Mouse (Mus musculus) induced T-regulatory cell, adult 2 months (primary cell): ENCODE measurements around the gene Rai14.
"Not testable (repeated sequence)": the region's sequence is repeated elsewhere in the genome, so short reads cannot be mapped to it uniquely, and the experiment has no call there.

Source experiments
- DNase-seq: peaks from one replicate; pipeline ENCODE4 v3.0.0-alpha.2; 2012; ENCODE audit warnings: low read depth

Rai14 gene

DNA sequence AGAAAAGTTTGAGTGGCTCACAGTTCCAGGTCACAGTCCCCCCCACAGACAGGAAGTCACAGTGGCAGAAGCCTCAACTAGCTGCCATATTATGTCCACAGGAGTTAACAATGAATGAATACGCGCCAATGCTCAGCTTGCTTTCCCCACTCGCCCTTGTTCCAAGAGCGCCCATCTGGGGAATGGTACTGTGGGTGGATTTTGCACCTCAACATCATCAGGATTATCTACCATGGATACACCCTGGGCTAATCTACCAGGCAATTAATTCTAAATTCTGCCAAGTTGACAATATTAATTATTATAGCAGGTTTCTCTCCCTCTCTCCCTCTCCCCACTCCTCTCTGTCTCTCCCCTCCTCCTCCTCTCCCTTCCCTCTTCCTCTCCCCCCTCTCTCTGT lies 105.3 kb downstream of the Rai14 start:
- DNase-seq, result no peak

DNA sequence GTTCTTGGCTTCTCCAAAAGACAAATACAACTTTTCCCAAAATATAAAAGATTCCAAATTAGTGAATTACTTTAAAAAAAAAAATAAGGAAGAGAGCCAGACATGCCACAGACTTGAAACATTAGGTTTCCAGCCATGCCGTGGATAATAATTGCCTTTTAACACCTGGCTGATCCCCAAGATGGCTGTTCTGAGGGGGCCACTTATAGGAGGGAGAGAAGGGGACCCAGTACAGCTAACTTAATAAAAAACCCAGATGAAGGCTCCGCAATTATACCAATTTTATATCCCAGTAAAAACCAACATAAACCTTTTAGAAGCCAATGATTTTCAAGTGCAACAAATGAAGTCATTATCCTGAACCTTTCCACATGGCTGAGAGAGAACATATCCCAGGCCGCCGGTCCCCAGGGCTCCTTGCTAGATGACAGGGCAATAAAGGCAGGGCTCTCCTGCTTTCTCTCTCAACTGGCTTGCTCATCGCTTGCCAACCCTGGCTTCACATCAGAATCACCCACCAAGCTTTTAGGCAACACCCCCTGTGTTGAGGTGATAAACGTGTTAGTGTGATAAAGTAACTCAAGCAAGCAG lies 105.8 kb downstream of the Rai14 start:
- no peak for DNase-seq

DNA sequence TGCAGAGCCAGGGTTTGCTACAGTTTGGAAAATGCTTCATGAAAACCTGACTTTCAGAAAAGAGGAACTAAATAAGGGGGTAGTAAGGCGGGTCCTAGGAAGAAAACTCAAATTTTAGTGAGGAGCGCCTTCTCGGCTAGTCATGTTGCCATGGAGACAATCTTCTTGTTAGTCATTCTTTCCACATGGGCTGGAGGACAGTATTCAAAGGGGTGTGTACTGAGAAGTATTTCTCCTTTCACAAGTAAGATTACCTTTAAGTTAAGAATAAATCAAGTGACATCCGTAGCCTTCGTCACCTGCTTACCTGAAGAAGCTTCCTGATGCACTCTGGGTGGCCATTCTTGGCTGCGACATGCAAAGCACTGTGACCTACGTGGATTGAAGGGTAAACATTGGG lies 115.0 kb downstream of the Rai14 start:
- DNase-seq, result peak; percentile 39

DNA sequence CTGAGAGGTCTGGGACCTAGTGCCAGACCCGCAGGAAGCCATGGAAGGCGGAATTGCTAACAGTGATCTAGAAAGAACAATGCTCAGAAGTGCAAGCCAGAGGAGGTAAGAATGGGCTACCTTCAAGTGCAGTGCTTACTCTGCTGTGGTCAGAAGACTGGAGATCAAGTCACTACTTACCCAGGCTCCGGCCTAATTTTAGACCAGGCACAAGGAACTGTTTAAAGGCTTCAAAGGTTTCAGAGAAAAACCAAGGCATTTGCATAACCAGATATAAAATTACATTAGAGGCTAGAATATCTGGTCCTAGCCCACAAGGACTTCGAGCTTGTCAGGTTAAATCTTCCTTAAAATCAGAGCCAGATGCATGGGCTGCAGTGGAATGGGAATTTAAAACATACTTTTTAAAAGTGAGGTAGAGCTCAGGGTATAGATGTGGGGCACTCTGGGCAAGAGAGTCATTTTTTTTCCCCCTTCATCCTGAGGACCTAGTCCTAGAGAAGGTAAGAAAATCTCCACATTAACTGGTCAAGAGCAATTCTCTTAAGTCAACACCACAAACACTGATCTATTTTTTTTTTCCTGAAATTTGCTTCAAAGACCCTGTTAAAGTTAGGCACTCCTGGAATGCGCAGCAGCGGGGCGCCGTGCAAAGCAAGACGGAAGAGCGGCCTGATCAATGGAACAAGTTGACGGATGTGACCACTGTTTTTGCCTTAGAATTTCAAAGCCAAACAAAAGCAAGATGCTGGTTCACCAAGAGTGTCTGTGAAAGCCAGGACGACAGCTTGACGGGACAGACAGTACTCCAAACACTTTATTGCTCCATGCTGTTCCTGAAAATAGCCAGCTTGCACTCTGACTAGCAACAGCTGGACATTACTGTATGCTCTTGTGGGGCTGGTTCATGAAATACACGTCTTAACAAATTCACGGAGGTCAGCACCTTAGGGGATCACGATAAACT lies 115.9 kb downstream of the Rai14 start:
- DNase-seq, result no peak

DNA sequence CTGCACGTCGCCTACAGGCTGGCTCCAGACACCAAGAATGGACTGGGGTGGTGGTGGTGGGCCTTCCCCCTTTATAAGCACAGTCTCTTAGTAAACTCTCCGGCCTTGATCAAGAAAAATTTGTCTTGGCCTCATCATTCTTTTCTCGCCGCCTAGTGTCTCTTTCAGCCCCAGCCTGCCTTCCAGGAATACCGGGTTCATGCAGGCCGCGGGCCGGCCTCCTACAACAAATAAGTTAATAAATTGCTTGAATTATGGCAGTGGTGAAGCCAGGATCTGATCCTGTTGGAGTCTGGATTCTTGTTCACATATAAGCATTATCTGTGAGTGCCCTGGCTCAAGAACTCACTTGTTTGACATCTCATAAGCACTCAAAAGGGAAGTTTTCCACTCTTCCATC lies 117.6 kb downstream of the Rai14 start:
- no peak for DNase-seq

DNA sequence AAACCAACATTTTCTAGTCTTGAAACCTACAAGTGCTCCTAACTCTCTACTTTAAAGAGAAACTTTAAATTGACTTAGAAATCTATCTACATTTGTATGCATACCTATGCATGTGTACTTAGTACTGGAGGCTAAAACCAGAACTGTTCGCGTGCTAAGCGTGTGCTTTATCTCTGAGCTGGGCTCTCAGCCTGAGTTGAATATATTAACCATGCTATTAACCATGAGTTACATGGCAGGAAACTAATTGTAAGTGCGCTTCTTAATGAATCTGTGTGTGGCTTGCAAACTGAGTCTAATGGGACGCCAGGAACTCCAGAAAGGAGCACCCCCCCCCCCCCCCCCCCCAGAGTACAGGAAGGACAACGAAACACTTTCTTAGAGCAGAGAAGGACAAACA lies 119.0 kb downstream of the Rai14 start:
- DNase-seq, result no peak

DNA sequence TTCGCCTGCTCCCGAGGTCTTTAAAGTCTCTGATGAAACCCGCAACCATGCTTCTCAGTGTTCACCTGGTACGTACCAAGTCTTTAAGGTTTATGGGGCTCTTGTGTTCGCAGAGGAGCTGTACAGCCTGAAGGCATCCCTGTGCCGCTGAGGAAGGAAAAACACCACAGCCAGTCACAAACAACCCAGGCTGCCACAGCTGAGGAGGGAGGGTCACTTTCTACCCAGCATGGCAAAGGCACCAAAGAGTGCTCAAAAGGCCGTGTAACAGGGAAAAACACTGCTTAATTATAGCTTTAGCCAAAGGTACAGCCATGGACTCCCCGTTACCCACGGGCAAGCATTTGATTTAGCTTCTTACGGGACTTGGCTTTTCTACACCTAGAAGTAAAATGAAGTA lies 119.5 kb downstream of the Rai14 start:
- no peak for DNase-seq

DNA sequence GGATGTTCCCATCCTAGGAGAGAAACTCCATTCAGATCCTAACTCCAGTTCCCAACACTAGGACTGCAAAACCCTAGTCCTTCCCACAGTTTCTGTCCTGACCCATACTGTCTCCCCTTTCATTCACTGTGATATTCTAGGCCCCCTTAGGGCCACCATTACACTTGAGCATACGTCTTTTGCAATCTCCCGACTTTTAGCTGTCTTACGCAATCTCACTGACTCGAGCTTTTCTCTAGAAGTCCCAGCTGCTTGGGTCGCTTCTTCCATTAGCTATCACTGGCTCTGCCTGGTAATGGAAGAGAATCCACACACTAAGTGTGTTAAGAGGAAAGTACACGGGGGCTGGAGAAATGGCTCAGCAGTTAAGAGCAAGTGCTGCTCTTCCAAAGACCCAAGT lies 121.3 kb downstream of the Rai14 start:
- DNase-seq, result no peak

DNA sequence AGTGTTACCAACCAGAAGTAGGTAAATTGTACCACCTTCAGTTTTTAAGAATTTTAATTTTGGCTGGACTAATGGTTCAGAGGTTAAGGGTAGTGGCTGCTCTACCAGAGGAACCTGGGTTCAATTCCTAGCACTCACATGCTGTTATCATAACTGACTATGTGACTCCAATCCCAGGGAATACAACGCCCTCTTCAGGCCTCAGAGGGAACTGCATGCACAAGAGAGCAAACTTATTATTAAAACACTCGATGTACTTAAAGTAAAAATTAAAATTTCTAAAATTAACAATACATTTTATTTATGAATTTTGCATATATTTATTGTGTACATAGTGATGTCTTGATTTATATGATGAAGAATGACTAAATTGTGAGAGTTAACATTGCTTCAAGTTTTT lies 127.9 kb downstream of the Rai14 start:
- no peak for DNase-seq

DNA sequence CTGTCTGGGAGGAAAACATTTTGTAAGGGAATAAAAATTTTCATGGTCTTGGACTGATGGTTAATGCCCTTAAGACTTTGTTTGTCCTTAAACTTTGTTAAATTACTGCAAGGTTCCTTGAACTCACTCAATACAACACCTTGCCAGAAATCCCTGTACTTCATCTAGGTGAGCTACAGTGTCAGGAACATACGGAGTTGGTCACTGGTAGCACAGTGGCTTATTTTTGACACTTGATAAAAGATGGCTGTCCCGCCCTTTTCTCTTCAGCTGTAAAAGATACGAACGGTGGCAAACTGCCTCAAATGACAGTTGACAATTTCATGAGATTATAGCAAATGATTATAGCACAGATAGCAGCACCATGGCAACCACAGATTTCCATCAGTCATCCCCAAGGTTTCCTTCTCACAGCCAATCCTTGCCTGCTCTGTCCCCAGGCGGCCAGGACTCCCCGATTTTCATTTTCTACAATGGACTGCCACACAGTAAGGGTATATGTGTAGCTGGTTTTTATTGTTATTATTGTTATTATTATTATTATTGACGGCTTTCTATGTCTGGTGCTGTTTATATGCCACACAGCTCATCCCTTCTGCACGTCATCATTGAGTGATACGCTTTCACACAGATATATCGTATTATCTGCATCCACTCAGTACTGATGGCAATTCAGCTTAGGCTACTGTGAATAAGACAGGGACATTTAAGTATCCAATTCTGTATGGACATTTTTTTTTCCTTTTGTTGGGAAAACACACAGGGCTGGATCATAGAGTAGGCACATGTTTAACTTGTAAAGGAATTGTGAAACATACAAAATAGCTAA lies 129.9 kb downstream of the Rai14 start:
- no peak for DNase-seq

DNA sequence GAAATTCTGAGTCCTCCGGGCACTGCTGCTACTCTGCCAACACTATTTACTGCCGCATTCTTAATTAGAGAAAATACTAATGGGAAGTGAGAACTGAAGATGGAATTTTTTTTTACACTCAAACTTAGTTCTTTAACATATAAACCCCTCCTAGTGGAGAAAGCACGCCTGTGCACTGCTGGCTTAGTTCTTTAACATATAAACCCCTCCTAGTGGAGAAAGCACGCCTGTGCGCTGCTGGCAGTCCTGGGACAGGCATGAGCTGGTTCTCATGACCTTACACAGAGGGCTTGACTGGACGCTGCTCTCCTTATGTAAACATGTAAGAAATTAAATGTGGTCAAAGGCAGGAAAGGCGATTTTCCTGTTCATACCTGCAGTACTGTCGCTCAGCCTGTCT lies 131.0 kb downstream of the Rai14 start:
- peak; percentile 62 for DNase-seq

DNA sequence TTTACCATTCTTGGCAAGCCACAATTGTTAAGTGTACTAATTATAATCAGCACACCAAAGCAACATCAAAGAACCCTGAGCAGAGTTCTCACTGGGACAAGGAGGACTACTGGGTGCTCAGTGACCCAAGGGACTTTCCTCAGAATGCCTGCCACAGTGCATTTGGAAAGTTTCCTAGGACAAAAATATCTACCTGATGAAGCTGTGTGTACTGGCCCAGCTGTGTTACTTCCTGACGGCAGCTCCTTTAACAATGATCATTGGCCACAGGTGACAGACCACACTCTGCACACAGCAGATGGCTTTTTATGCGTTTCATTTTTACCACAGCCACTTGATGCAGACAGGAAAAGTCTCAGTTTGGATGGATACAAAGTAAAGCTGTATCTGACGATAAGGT lies 135.3 kb downstream of the Rai14 start:
- no peak for DNase-seq

DNA sequence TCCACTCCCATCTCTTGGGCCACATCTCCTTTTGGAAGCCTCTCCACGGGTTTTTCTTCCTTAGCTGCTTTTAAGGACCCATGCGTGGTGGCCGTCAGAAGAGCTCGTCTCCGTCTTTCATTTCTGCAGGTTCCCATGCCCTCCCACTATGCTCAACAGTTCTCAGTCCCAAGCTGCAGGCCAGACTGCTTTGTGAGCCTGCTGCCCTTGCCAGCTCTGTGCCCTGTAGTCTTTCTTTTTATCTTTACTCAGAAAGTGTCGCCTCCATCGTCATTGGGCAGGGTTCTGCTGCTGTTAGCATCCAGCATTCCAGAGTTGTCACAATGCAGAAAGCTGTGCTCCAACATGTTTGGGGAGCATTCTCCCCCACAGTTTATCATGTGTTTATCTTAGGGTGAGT lies 147.9 kb downstream of the Rai14 start:
- DNase-seq, result no peak

DNA sequence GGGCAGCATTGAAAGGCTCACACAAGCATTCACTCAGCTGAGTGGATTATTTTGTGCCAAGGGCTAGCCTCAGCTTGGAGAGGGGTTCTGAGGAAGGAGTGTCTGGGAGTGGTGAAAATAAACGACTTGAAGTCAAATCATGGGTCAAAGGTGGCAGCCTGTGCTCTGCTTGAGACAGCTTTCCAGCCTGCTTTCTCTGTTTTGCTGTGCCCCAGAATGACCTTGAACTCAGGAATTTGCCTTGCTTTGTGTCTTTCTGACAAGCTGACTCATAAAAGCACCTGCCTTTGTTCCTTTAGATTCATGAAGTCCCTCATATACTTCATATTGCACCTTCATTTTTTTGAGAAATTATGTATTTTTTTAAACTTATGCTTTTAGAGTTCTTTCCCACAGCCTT lies 150.2 kb downstream of the Rai14 start:
- no peak for DNase-seq

DNA sequence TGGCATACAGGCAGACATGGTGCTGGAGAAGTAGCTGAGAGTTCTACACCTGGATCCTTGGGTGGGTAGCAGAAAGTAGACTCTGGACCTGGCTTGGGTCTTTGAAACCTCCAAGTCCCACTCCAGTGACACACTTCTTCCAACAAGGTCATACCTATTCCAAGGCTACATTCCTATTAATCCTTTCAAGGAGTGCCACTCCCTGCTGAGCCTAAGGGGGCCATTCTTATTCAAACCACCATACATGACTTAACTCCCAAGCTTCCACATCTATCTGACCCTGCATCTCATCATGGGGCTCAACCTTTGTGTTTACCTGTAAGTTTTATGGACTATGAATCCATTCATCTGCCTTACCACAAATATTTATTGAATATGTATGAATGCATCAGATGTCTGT lies 152.1 kb downstream of the Rai14 start:
- no peak for DNase-seq

DNA sequence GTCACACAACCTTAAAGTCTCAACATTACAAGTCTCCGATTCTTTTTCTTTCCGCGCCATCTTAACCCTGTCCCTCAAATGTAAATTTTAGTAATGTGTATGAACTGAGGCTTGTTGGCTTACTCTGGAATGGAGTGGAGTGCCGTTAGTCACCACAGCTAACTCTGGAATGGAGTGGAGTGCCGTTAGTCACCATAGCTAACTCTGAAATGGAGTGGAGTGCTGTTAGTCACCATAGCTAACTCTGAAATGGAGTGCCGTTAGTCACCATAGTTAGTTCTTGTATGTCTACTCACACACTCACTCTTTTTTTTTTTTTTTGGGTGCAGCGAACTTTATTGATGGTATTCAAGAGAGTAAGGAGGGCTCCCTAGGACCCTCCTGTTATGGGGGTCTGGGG lies 154.4 kb downstream of the Rai14 start:
- DNase-seq, result no peak

DNA sequence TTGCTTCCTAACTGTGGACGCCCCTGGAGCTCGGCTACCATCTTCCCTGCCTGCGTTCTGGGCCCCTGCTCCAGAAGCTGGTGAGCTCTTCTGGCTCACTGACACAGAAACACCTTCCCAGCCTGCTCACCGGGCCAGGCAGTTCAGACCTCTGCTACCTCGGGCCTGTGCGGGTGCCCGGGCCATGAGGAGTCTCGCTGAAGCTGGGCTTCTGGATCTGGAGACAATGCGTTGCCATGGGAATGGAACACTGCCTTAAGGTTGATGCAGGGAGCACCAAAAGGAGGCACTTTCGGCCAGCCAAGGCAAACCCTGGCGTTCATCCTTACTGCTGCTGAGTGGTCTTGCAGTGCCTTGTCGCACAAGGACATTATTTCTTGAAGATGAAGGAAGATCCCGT lies 156.0 kb downstream of the Rai14 start, which contains the start of gene Ttc23l:
TSS of gene Ttc23l (minus strand) at position 204 of the 400 bp plus-strand sequence.
- DNase-seq, result no peak

DNA sequence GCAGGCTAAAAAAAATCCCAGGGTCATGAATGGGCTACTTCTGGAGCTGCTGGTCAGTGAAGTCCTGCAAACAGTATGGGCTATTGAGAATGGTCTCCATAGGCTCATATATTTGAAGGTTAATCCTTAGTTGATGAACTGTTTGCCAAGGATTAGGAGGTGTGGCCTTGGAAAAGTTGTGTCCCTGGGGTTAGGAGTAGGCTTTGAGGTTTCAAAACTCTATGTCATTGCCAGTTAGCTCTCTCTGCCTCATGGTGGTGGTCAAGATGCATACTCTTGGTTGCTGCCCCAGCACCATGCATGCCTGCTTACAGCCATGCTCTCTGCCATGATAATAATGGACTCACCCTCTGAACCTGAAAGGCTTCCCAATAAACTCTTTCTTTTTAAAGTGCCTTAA lies 160.1 kb downstream of the Rai14 start:
- DNase-seq, result no peak

DNA sequence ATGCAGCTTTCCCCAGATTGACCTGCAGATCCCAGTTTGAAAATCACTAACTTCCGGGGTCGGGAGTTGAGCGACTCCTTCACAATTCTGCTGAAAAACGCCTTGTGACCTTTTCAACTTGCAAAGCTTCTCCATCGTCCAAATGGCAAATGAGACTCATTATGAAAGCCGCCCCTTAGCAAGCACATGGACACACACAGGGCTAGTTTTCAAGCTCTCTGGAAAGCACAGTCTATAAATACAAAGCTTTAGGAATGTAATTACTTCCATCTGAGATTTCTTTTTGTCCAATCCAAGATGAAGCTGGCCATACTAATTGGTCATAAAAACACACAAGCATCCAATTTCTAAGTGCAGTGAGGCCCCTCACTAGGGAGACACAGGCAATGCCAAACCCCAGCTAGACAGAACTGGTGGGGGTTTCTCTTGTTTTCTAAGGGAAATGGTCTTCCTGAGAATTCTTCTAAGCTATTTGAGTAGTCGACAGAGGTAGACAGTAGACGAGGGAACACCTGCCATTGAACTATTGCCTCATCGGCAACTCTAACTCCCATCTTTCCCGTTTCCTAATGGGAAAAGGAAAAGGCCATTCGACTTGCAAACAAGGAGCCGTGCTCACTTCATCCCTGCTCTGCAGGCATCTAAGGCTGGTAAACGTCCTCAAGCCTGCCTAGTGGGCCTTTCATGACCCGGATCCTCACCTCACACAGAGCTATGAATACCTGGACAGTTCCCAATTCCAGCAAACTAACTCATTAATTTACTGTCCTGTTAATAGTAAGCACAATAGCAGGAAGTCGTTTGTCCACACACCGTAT lies 173.9 kb downstream of the Rai14 start:
- DNase-seq, result no peak

DNA sequence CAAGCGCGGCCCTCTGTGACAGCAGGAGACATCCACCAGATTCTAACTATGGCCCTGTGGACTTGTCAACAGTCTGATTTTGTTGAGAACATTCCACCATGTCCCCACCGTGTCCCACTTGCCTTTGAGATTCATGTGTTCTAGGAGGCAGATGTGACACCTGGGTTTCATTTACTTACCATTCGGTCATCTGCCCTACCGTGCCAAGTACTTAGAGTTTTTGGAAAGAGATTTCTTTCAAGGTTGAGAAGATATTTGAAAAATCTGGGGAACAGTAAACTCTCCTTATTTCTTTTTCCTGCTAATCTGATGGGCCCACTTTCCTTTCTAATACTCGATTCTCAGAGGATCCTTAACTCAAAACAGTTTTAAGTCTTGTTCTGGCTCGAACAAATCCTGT lies 178.5 kb downstream of the Rai14 start:
- DNase-seq, result no peak

DNA sequence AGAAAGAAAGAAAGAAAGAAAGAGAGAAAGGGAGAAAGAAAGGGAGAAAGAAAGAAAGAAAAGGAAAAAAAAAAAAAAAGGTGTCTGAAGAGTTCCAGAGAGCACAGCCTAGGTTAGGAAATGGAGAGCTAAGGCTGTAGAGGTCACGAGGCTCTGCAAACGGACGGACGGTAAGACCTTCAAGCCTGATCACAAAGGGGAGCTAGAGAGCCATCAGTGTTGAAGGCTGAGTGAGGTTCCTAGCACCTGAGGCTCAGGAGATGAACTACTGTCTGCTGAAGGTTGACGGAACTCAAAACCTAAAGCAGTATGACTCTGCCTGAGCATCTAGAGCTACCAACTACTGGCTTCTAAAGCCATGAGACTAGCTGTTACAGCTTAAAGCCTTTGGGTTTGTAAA lies 179.8 kb downstream of the Rai14 start:
- no peak for DNase-seq

DNA sequence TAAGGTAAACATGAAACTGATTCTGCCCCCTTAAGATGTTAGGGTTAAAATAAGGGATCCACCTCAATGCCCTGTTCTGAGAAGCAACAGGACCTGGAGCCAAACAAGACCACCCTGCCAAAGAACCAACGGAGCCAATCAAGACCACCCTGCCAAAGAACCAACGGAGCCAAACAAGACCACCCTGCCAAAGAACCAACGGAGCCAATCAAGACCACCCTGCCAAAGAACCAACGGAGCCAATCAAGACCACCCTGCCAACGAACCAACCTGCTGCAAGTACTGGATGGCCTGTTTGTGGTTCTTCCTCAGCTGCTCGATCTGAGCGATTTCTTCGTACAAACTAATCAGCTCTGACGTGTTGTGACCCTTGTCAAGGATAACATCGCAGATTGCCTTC lies 181.1 kb downstream of the Rai14 start:
- not testable (repeated sequence) for DNase-seq
